Mouse (Mus musculus): ENCODE data around the gene Olfr186.

- TF ChIP-seq CTCF (IDR thresholded peaks at IDR 0.05; ENCODE audit: low read depth) = no peak
- no peak for TF ChIP-seq EP300 (IDR thresholded peaks at IDR 0.05; ENCODE audit: low read depth)
Observed at GRCm38 (mm10) chr16:59077905-59078304, 47.8 kb upstream of the Olfr186 start, which contains the start of gene Olfr190.

Data from liver, postnatal 0 days (tissue).